Mouse (Mus musculus) layer of hippocampus, adult 6 months (tissue): ENCODE results near the gene Gm3512. TPM values are rescaled to one million over a fixed set of nuclear protein-coding genes. Genes with fewer than 3 reads are reported as not detected.

Source experiments
- long read RNA-seq, 2 experiments: library from polyadenylated mRNA; unstranded; transcript quantifications; one replicate each; pipeline ENCODE4 v2.0.0; 2019 to 2020
- polyA plus RNA-seq: library from polyadenylated mRNA; unstranded; fragments of <200 nt; fragmentation: Nextera tagmentation; gene quantifications from 2 replicates; pipeline ENCODE4 v1.2.3, GENCODE M21; 2021

Gm3512 gene
- polyA plus RNA-seq: 3.7 and 4.5 TPM in 2 replicates
- long read RNA-seq, experiment 1, partial matches to known transcripts: 0 of 12 reads
- long read RNA-seq, experiment 1, other reads (novel, unspliced or antisense): 11 of 12 reads
- long read RNA-seq, experiment 2, partial matches to known transcripts: 0 of 21 reads
- long read RNA-seq, experiment 2, other reads (novel, unspliced or antisense): 21 of 21 reads

GRCm38 (mm10) chr14:7174483-7174971 lies at the start of gene Gm3512:
Gene Gm3512, minus strand, starts transcription at chr14:7174533.

GRCm38 (mm10) chr14:7194440-7194839 lies 20.1 kb upstream of the Gm3512 start, which contains the start of gene Gm16434:
Gene Gm16434, minus strand, starts transcription at chr14:7194540.

GRCm38 (mm10) chr14:7125312-7125711 lies 49.0 kb downstream of the Gm3512 start, which contains the start of gene Gm6676:
Gene Gm6676, minus strand, starts transcription at chr14:7125412.

Other genes with a start within 250 kb of the Gm3512 start
- gene Gm6356, start 200.7 kb downstream of the Gm3512 start, polyA plus RNA-seq: not detected in 2 replicates
- 0.41 and 0.58 TPM in 2 replicates for gene Gm10406, start 147.1 kb downstream of the Gm3512 start, polyA plus RNA-seq
- not detected in 2 replicates for gene Gm3685, start 129.6 kb downstream of the Gm3512 start, polyA plus RNA-seq
- 2.9 and 3.4 TPM in 2 replicates for gene Gm3696, start 73.9 kb downstream of the Gm3512 start, polyA plus RNA-seq
- gene Gm6676, start 49.1 kb downstream of the Gm3512 start, polyA plus RNA-seq: not detected in 2 replicates
- gene Gm16434, start 20.0 kb upstream of the Gm3512 start, polyA plus RNA-seq: not detected in 2 replicates
- gene Gm3727, start 90.2 kb upstream of the Gm3512 start, polyA plus RNA-seq: not detected in 2 replicates
- gene Gm3739, start 140.5 kb upstream of the Gm3512 start, polyA plus RNA-seq: 0.74 and 0.95 TPM in 2 replicates
- gene Gm5797, start 157.9 kb upstream of the Gm3512 start, polyA plus RNA-seq: not detected in 2 replicates
- not detected in 2 replicates for gene Gm8374, start 190.6 kb upstream of the Gm3512 start, polyA plus RNA-seq